21 mouse cellular contexts compared by ENCODE assay signal in genomic region chr5:102750674-102751073, GRCm38 (mm10).
DNase-seq lines count a peak whose midpoint lies in the region; ATAC-seq and TF ChIP-seq lines count a peak whose summit lies in the region.
"Had no signal": no experiment of that assay in that cellular context is flagged by ENCODE, and none has a peak within 500 bp of the region (broad histone marks: within the 10 kb centered on the region; RNA-seq: fewer than 3 reads in every experiment).

No protein-coding gene starts in this region.

- ATAC-seq in embryonic facial prominence, embryonic 15.5 days (ENCODE audit: insufficient number of reproducible peaks, low FRiP score, low TSS enrichment, low read depth) = no peak
- ATAC-seq: activated CD4-positive, CD25-positive, alpha-beta regulatory T cell, adult 4 months; intestine, embryonic 16.5 days; Patski had no signal

- no peak for TF ChIP-seq CTCF in kidney, adult 2 months (conservative IDR thresholded peaks at IDR 0.05; ENCODE audit: insufficient read depth, insufficient read length, low read depth, low read length)

- H3K27ac ChIP-seq in kidney, adult 2 months (ENCODE audit: insufficient read depth, low read depth, low read length) = peak overlapping the region; percentile 43; the same call in 1 of the 2 replicates
- H3K27ac ChIP-seq in embryonic facial prominence, embryonic 15.5 days (replicated peaks) = peak overlapping the region; percentile 58; the same call in 1 of the 2 replicates
- H3K27ac ChIP-seq: forebrain, embryonic 12.5 days; gastrocnemius, adult 2 months; heart, embryonic 10.5 days had no signal

- 78% methylated on average over 5 of the region's 5 CpGs for WGBS in kidney, adult 2 months
- 69% methylated on average over 5 of the region's 5 CpGs for WGBS in embryonic facial prominence, embryonic 15.5 days

- H3K4me1 ChIP-seq in kidney, adult 2 months (ENCODE audit: control insufficient read depth, insufficient read depth, low read length) = 0 out of 2 replicates have a peak, but pooled peaks cover 2% of the 10 kb centered on the region
- H3K4me1 ChIP-seq in embryonic facial prominence, embryonic 15.5 days = peaks cover 26% of the 10 kb centered on the region
- H3K4me1 ChIP-seq: forebrain, embryonic 12.5 days had no signal

- intact Hi-C loops in heart, postnatal 25 days (cut with DNase I) = no loop called here

- TF ChIP-seq POLR2A in kidney, adult 2 months (IDR thresholded peaks at IDR 0.05; ENCODE audit: low read depth, low read length) = no peak

- no peak overlapping the region for H3K9ac ChIP-seq in embryonic facial prominence, embryonic 15.5 days
- H3K9ac ChIP-seq: forebrain, embryonic 12.5 days had no signal

- H3K4me2 ChIP-seq in embryonic facial prominence, embryonic 15.5 days (replicated peaks) = peak overlapping the region; percentile 19; the same call in 1 of the 2 replicates
- H3K4me2 ChIP-seq: forebrain, embryonic 12.5 days had no signal

- DNase-seq in heart, adult 11 months = peak; percentile 82
- DNase-seq in heart, postnatal 25 days (ENCODE audit: low spot score) = no peak
- DNase-seq in kidney, adult 2 months = no peak
- no peak for DNase-seq in kidney, adult 18-20 months
- peak; percentile 11 for DNase-seq in brain, adult 2 months (ENCODE audit: low read depth, low spot score)
- DNase-seq in natural killer cell, adult 2 months (ENCODE audit: low spot score in 2 of 2) = no peak
- DNase-seq: adrenal gland, postnatal 14 days; cerebellum, adult 18-20 months; cerebellum, adult 9-11 months; cerebellum, postnatal 36 days; gastrocnemius, adult 2 months; gastrocnemius, postnatal 36 days; heart, adult 18-20 months; heart, postnatal 10 days had no signal

- H3K9me3 ChIP-seq in embryonic facial prominence, embryonic 15.5 days (replicated peaks) = no peaks in the 10 kb centered on the region
- H3K9me3 ChIP-seq: forebrain, embryonic 12.5 days; heart, embryonic 10.5 days had no signal

- no peaks in the 10 kb centered on the region for H3K36me3 ChIP-seq in kidney, adult 2 months (ENCODE audit: control insufficient read depth, insufficient read depth, low read length)
- no peaks in the 10 kb centered on the region for H3K36me3 ChIP-seq in embryonic facial prominence, embryonic 15.5 days
- H3K36me3 ChIP-seq: forebrain, embryonic 12.5 days; heart, embryonic 10.5 days had no signal

- H3K27me3 ChIP-seq in kidney, adult 2 months (replicated peaks; ENCODE audit: control insufficient read depth, insufficient read depth, low read length) = no peaks in the 10 kb centered on the region
- no peaks in the 10 kb centered on the region for H3K27me3 ChIP-seq in embryonic facial prominence, embryonic 15.5 days
- H3K27me3 ChIP-seq: CH12.LX; forebrain, embryonic 12.5 days; Patski had no signal

- no peak overlapping the region for H3K4me3 ChIP-seq in kidney, adult 2 months (ENCODE audit: insufficient read depth, low read depth, low read length)
- H3K4me3 ChIP-seq in embryonic facial prominence, embryonic 15.5 days (replicated peaks) = no peak overlapping the region
- H3K4me3 ChIP-seq: forebrain, embryonic 12.5 days; gastrocnemius, adult 2 months; heart, embryonic 10.5 days had no signal

Comparison
In these comparisons a context has a peak if more than half of its experiments do, and no peak if none do; other contexts are left out.
1. DNase-seq: peak in heart, adult 11 months (single experiment) and brain, adult 2 months (single experiment); none in heart, postnatal 25 days (single experiment), kidney, adult 2 months (single experiment), kidney, adult 18-20 months (single experiment) and natural killer cell, adult 2 months (0 of 2).